Mouse (Mus musculus) spleen, adult 2 months (tissue): ENCODE measurements at regions not wholly inside any gene's neighbourhood (a gene's known extent, or its start where the extent isn't known, plus 50 kb on each side); places are given as distances from the start of the nearest gene placed in this dataset.

Experiments
- CTCF ChIP-seq: fragments of 200-500 bp; IDR thresholded peaks from 2 replicates; pipeline ENCODE4 v1.5.1; 2011; ENCODE audit warnings: mild to moderate bottlenecking, inconsistent platforms; ENCODE audit not compliant: insufficient read depth, insufficient read length, insufficient replicate concordance; ENCODE audit errors: extremely low read depth
- POLR2A ChIP-seq: fragments of 200-500 bp; IDR thresholded peaks from 2 replicates; pipeline ENCODE4 v1.6.1; 2011; ENCODE audit warnings: low read depth, low read length, inconsistent platforms

- TF ChIP-seq POLR2A (no peak), CTCF (no peak)
Observed at GRCm38 (mm10) chr17:62417584-62417983, 463.5 kb downstream of the Efna5 start.
